Mouse (Mus musculus) erythroid progenitor cell, adult 5-6 weeks (primary cell): ENCODE results near the gene Xrn2. TPM values are rescaled to one million over a fixed set of nuclear protein-coding genes. Genes with fewer than 3 reads are reported as not detected.
"Not testable (repeated sequence)": the region's sequence is repeated elsewhere in the genome, so short reads cannot be mapped to it uniquely, and the experiment has no call there.

Experiments
- ATAC-seq: replicated peaks from 2 replicates; pipeline ENCODE4 v1.8.0; 2016; ENCODE audit warnings: moderate number of reproducible peaks, mild to moderate bottlenecking, moderate TSS enrichment, inconsistent platforms; ENCODE audit not compliant: poor library complexity, low FRiP score, severe bottlenecking
- total RNA-seq, 2 experiments: library from RNA; stranded (forward) in 1 of 2; stranded (reverse) in 1 of 2; fragments of 150-400 nt in 1 of 2; fragments of 186-747, 209-891 nt in 1 of 2; gene quantifications; 2 replicates each; pipeline versions ENCODE4 v1.2.3 to v1.2.4; 2015 to 2017; ENCODE audit warnings: low replicate concordance in 2 of 2

Gene Xrn2
- total RNA-seq (2015; ENCODE audit: low replicate concordance) (38.2 and 44.4 TPM in 2 replicates), total RNA-seq (2017; ENCODE audit: low replicate concordance) (29.5 and 44.0 TPM in 2 replicates)

- peak; percentile 97 for ATAC-seq
Observed at GRCm38 (mm10) chr2:147012623-147013184, at the start of gene Xrn2. Gene Xrn2, plus strand, starts transcription at chr2:147012996.

DNA sequence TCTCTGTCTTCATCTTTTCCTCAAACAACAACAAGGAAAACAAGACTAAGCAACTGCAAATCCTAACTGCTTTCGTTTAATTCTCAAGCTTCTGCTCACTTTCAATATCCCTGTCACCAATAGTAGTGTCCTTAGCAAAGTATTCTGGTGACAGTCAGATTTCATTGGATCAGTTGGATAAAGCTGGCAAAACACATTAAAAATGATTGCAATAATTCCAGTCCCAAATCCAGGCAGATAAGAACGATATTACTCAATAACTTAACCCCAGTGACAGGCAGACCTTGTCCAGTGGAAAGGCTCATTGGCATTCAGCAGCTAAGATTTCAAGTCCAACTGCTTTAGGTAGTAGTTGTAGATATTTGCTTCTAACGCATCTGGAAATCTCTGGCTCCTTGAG lies 37.8 kb upstream of the Xrn2 start:
- ATAC-seq, result no peak

DNA sequence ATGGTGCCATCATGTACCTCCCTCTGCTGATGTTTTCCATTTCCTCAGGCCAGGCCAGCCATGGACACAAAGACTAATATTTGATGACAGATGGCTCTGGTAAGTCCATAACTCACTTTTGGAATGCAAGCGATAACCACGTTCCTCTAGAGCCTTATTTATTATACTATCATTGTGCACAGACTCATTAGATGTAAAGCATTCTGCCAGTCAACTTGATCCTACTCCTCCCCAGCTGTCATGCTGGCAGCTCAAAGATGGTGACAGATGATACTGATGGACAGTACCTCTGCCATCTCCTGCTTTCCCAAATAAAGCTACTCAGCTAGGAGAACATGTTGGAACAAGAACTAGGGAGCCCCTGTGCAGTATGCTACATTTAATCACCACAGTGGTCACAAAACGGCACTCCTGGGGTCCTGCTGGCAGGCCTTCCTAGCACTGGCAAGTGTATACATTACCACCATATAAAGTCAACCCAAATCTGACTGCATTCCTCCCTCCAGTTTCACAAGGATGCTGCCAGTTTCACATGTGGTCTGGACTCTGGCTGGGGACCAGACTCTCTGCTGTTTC lies 37.3 kb upstream of the Xrn2 start:
- no peak for ATAC-seq

- ATAC-seq, result no peak
Observed at GRCm38 (mm10) chr2:146982786-146983185, 30.0 kb upstream of the Xrn2 start.

GRCm38 (mm10) chr2:146984831-146985230 lies 28.0 kb upstream of the Xrn2 start:
- ATAC-seq, result no peak

GRCm38 (mm10) chr2:146985807-146986206 lies 27.0 kb upstream of the Xrn2 start:
- no peak for ATAC-seq

DNA sequence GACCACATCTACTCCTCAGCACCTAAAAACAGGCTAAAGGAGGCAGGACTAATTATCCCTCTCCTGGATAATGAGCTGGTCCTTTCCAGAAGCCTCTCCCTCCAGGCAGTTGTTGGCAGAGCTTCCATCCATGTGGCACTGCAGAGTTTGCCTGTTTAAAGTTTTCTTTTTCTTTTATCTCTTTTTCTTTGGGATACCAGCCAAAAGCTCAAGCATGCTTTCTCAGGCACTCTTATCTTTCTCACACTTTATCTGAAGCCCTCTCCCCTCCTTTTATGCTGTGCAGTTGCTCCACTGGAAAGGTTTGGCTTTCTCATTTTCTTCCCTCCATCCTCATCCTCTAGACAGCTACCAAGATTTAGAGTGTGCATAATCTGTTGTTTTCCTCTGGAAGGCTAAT lies 26.4 kb upstream of the Xrn2 start:
- ATAC-seq, result no peak

DNA sequence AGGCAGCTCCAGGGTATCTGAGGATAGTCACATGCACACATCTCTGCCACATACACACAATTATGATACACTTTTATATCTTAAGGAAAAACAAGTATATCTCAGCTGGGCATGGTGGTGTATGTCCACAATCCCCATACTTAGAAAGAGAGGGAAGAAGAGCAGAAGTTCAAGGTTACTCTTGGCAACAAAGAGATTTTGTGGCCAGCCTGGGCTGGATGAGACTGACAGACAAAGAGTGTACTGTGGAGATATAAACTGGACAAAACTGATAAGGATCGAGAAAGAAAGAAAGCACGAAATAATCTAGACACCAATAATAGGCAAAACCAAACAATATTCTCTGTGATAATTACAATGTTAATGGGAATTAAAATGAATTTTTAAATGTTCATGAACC lies 5.5 kb upstream of the Xrn2 start:
- no peak for ATAC-seq

DNA sequence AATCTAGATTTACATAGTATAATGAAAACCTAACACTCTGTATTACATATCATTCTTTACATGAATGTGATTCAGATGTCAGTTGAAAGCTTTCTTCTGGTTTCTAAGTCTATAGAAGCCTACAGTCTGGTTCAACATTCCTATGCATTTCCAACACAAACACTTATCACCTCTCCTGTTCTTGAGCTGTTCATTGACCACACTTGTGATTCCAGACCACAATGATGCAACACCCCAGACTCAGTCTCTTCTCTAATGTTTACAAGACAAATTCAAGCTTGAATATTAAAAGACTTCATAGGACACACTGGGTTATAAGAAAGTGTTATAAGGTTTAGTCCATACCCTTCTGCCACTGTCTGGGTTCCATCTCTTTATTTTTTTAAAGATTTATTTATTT lies 3.7 kb upstream of the Xrn2 start:
- ATAC-seq, result no peak

GRCm38 (mm10) chr2:147010141-147010540 lies 2.7 kb upstream of the Xrn2 start:
- no peak for ATAC-seq

- no peak for ATAC-seq
Observed at GRCm38 (mm10) chr2:147010952-147011351, 1.8 kb upstream of the Xrn2 start.

DNA sequence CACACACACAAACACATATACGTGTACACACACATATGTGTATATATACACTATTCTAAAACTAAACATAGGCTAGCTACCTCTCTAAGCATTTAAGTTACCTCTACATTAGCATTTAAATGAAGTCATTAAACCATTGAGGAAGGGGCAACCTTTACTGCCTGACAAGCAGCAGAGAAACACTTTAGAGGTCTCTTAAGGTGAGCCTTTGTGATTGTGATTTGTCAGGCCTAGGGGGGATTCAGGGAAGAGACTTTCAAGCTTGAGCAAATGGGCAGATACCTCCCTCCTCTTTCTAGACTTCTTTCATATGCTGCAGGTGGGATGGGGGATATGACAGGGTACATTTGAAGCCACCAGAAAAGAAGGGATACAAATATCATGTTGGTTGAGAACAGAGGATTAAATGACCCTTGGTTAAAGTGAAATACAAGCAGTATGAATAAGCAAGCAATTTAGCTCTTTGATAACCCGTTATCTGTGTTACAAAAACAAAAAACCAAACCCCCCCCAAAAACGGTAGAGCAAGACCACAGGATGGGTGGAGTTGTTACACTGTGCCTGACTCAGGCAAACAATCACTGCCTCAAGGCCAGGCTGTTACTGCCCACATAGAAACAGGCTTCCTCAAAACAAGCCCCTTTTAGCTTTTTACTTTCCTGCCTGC lies 1.2 kb upstream of the Xrn2 start:
- no peak for ATAC-seq

- no peak for ATAC-seq
Observed at GRCm38 (mm10) chr2:147012141-147012622, 614 bp upstream of the Xrn2 start.

DNA sequence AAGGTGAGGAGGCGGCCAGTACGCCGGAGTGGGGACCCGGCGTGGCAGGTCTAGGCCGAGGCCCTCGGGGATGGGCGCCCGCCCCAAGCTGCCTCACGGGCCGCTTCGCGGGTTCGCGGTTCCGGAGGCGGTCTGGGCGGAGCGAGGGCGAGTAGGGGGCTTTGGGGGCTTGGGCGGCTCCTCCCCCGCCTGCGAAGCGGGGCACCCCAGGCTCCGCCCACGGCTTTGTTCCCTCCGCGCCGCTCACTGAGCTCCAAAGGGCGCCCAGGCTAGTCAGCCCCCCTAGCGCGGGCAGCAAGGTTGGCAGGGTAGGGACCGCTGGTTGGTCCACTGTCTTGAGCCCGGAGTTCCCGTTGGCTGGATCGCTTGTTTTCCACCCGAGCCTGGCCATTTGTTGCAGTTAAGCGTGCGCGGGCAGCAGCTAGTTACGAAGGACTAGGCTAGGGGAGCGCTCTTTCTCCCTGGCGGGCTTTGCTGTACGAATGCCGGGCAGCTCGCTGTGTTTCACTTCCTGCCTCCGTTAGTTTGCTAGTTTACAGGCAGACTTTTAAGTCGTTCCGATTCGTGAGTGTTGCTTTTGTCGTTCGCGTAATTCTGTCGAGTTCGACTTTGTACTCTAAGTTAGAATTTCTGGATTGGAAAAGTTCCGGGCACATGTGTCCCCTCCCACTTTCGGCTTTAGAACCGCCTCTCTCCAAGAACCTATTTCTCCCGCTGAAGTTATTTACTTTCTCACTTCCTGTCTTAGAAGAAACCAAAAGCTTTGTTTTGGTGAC lies 586 bp downstream of the Xrn2 start:
- ATAC-seq, result peak; percentile 47

GRCm38 (mm10) chr2:147014101-147014886 lies 1.5 kb downstream of the Xrn2 start:
- no peak for ATAC-seq

DNA sequence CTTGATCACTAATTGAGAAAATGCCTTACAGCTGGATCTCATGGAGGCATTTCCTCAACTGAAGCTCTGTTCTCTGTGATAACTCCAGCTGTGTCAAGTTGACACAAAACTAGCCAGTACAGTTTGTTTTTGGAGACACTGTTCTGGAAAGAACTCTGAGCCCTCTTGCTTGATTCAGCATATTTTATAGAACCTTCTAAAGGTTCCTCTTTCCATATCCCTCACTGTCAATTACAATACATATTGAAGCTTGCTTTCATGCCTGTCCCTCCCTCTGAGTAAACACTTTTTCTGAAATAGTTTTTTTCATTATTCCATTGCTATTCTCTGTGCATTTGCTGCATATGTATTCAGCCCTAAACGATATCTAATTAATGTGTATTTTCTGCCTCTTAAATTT lies 9.2 kb downstream of the Xrn2 start:
- not testable (repeated sequence) for ATAC-seq

DNA sequence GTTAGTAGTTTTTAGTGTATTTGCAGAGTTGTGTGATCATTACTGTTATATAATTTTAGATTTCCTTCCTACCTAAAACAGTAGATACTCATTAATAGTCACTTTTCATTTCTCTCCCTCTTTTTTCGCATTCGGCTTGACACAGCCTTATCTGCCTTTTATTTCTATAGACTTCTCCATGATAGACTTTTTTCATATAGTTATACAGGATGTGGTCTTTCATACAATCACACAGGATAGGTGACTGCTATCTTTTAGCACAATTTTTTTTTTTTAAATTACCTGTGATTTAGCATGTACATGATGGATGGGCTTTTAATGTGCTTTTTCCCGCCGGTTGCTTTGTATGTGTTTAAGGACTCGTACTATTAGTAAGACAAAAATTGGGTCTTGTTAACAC lies 10.3 kb downstream of the Xrn2 start:
- no peak for ATAC-seq

DNA sequence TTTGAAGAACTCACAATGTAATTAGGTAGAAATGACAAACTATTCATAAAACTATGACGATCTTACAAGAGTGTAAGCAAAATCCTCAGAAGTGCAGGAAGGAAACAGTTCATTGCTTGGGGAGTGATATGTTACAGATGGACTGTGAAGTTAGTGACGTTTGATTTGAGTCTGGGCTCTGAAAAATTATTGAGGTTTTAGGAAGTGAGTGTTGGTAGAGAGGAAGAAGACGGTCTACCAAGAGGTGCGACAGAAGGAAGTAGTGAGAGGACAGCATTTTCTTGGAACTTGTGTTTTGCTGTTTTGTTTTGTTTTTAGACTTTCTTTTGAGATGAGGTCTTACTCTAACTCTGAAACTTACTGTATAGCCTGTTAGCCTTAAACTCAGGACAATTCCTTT lies 10.8 kb downstream of the Xrn2 start:
- ATAC-seq, result no peak

GRCm38 (mm10) chr2:147033065-147033464 lies 20.3 kb downstream of the Xrn2 start:
- no peak for ATAC-seq

GRCm38 (mm10) chr2:147035864-147036263 lies 23.1 kb downstream of the Xrn2 start:
- ATAC-seq, result no peak
